Mouse (Mus musculus): ENCODE measurements around the gene Cpne8. TPM values are rescaled to one million over a fixed set of nuclear protein-coding genes. Genes with fewer than 3 reads are reported as not detected.

Gene Cpne8
- polyA plus RNA-seq, 1 experiment from 2014 or later, result 26.4 TPM

DNA sequence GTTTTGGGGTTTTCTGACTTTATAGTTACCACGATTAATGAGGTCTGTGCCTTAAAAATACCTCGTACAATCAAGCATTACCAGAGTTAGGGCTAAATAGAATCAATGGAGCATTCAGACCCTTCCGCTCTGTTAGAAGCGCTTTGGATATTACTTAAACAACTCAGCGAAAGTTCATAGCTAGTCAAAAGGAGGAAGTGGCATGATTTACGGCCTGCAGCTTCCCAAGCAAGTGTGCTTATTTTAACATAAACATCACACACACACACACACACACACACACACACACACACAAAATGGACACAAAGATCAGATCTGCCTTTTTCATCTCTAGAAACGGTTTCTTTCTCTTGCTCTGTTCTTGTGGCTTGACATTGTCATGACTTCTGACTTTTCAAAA is 9.7 kb downstream of the Cpne8 start:
- WGBS, result 62% methylated on average over 7 of the region's 7 CpGs
- no peaks in the 10 kb centered on the region for H3K36me3 ChIP-seq (ENCODE audit: control insufficient read depth, insufficient read depth, low read length)
- no peak overlapping the region for H3K27ac ChIP-seq (ENCODE audit: low read depth, low read length)
- no peaks in the 10 kb centered on the region for H3K27me3 ChIP-seq (replicated peaks; ENCODE audit: control insufficient read depth, insufficient read depth, low read length)
- no peaks in the 10 kb centered on the region for H3K4me1 ChIP-seq (ENCODE audit: control insufficient read depth, insufficient read depth, low read depth, low read length)
- H3K9ac ChIP-seq (ENCODE audit: low read depth, low read length), result no peak overlapping the region
- H3K9me3 ChIP-seq (ENCODE audit: control insufficient read depth, low read length), result no peaks in the 10 kb centered on the region
- no peak overlapping the region for H3K4me3 ChIP-seq (ENCODE audit: low read length)
- no peak overlapping the region for H3K4me2 ChIP-seq (ENCODE audit: low read length)
- ATAC-seq, result no peak

DNA sequence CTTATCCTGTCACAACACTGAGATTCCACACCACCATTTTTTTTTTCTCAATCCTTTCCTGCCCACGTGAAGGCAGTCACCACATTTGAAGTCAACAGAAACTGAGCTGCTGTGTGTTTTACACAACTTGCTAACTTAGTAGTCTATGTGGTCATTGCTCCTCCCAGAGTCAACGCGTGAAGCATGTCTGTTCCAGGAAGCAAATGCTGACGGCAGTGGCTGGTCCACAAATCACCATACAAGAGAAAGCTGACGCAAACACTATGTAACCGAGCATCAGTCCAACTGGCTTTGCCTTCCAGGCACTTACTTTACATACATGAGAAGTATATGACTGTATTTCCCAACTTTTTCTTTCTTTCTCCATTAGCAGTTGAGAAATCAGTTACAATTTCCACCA is 12.3 kb downstream of the Cpne8 start:
- H3K36me3 ChIP-seq (ENCODE audit: control insufficient read depth, insufficient read depth, low read length), result no peaks in the 10 kb centered on the region
- 89% methylated on average over 6 of the region's 6 CpGs for WGBS
- H3K4me2 ChIP-seq (ENCODE audit: low read length), result no peak overlapping the region
- no peaks in the 10 kb centered on the region for H3K9me3 ChIP-seq (ENCODE audit: control insufficient read depth, low read length)
- no peak for ATAC-seq
- no peak overlapping the region for H3K27ac ChIP-seq (ENCODE audit: low read depth, low read length)
- no peak overlapping the region for H3K9ac ChIP-seq (ENCODE audit: low read depth, low read length)
- H3K4me1 ChIP-seq (ENCODE audit: control insufficient read depth, insufficient read depth, low read depth, low read length), result no peaks in the 10 kb centered on the region
- H3K4me3 ChIP-seq (ENCODE audit: low read length), result no peak overlapping the region
- H3K27me3 ChIP-seq (replicated peaks; ENCODE audit: control insufficient read depth, insufficient read depth, low read length), result no peaks in the 10 kb centered on the region

DNA sequence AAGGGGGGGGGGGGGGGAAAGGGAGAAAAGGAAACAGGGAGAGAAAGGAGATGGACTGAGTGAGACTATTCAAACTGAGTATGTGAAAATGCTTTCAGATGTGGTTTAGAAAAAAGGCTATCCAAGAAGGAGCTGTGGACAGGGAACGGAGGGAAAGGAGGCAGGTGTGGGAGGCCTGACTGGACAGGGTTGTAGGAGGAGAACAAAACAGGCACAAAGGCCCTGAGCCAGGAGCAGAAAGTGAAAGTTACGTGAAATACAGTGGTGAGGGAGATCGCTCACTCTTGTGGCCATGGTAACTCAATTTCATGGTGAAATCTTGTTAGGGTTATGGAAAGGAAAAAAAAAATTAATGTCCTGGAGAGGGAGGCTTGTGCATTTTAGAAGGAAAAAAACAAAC is 14.6 kb downstream of the Cpne8 start:
- Histone ChIP-seq H3K4me2 (ENCODE audit: low read length) (no peak overlapping the region), H3K9me3 (ENCODE audit: control insufficient read depth, low read length) (no peaks in the 10 kb centered on the region), H3K36me3 (ENCODE audit: control insufficient read depth, insufficient read depth, low read length) (no peaks in the 10 kb centered on the region), H3K4me3 (ENCODE audit: low read length) (no peak overlapping the region), H3K27me3 (replicated peaks; ENCODE audit: control insufficient read depth, insufficient read depth, low read length) (no peaks in the 10 kb centered on the region), H3K27ac (ENCODE audit: low read depth, low read length) (no peak overlapping the region), H3K4me1 (ENCODE audit: control insufficient read depth, insufficient read depth, low read depth, low read length) (no peaks in the 10 kb centered on the region), H3K9ac (ENCODE audit: low read depth, low read length) (no peak overlapping the region)
- WGBS, result 49% methylated on average over 3 of the region's 3 CpGs
- ATAC-seq, result no peak

DNA sequence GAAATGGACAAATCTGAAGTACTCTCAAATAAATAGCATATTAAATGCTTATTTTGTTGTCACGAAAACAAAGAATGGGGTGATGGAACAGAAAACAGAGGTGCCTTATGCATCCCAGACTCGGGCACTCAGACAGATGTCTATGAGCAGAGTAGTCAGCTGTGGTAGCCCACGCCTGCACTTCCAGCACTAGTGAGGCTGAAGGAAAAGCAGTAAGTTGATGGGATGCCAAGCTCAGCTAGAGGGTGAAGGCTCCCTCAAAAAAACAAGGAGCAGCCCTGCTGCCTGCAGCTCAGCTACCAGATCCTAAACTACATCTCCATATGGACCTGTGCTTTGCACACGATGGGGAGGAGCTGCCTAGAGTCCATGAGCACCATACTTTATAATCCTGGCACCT is 15.6 kb downstream of the Cpne8 start:
- Histone ChIP-seq H3K9me3 (ENCODE audit: control insufficient read depth, low read length) (no peaks in the 10 kb centered on the region), H3K27ac (ENCODE audit: low read depth, low read length) (no peak overlapping the region), H3K4me2 (ENCODE audit: low read length) (no peak overlapping the region), H3K36me3 (ENCODE audit: control insufficient read depth, insufficient read depth, low read length) (no peaks in the 10 kb centered on the region), H3K4me3 (ENCODE audit: low read length) (no peak overlapping the region), H3K27me3 (replicated peaks; ENCODE audit: control insufficient read depth, insufficient read depth, low read length) (no peaks in the 10 kb centered on the region), H3K9ac (ENCODE audit: low read depth, low read length) (no peak overlapping the region), H3K4me1 (ENCODE audit: control insufficient read depth, insufficient read depth, low read depth, low read length) (no peaks in the 10 kb centered on the region)
- ATAC-seq, result no peak
- 80% methylated on average over 4 of the region's 4 CpGs for WGBS

DNA sequence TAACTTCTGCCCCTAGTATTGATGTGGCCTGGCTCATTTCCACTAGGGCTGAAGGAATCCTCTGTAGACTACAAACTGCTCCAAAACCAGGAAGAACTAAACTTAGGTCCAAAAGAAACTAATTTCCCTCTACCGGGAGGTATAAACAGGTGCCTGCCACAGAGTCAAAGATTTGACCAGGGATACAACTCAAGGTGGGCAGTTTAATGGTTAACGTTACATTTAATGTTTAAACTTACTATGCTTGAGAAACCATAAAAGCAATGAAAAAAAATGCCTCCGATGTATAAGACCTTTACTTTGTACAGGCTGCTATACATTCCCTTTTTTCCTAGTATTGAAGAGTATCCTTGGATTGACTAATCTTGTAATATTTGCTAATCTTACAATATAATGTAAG is 18.5 kb downstream of the Cpne8 start:
- Histone ChIP-seq H3K36me3 (ENCODE audit: control insufficient read depth, insufficient read depth, low read length) (no peaks in the 10 kb centered on the region), H3K27ac (ENCODE audit: low read depth, low read length) (no peak overlapping the region), H3K9me3 (ENCODE audit: control insufficient read depth, low read length) (no peaks in the 10 kb centered on the region), H3K27me3 (replicated peaks; ENCODE audit: control insufficient read depth, insufficient read depth, low read length) (no peaks in the 10 kb centered on the region), H3K9ac (ENCODE audit: low read depth, low read length) (no peak overlapping the region), H3K4me2 (ENCODE audit: low read length) (no peak overlapping the region), H3K4me3 (ENCODE audit: low read length) (no peak overlapping the region), H3K4me1 (ENCODE audit: control insufficient read depth, insufficient read depth, low read depth, low read length) (no peaks in the 10 kb centered on the region)
- ATAC-seq, result no peak
- 99% methylated on average over 3 of the region's 3 CpGs for WGBS

DNA sequence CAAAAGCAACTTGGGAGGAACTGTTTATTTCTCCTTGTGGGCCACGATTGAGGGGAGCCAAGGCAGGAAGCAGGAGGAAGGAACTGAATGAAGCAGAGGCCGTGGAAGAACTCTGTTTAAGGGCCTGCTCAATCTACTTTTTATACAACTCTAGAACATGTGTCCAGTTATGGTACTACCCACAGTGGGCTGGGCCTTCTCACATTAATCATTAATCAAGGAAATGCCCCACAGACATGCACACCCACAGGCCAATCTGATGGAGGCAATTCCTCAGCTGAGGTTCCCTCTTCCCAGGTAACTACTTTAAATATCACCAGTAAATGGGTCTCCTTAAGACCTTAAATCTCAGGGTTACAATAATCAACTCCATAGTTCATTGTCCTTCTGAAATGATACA is 21.2 kb downstream of the Cpne8 start:
- H3K27me3 ChIP-seq (replicated peaks; ENCODE audit: control insufficient read depth, insufficient read depth, low read length), result no peaks in the 10 kb centered on the region
- no peaks in the 10 kb centered on the region for H3K36me3 ChIP-seq (ENCODE audit: control insufficient read depth, insufficient read depth, low read length)
- H3K4me3 ChIP-seq (ENCODE audit: low read length), result no peak overlapping the region
- WGBS, result 77% methylated on average over 2 of the region's 2 CpGs
- no peak overlapping the region for H3K4me2 ChIP-seq (ENCODE audit: low read length)
- no peak overlapping the region for H3K9ac ChIP-seq (ENCODE audit: low read depth, low read length)
- ATAC-seq, result no peak
- H3K27ac ChIP-seq (ENCODE audit: low read depth, low read length), result no peak overlapping the region
- H3K9me3 ChIP-seq (ENCODE audit: control insufficient read depth, low read length), result no peaks in the 10 kb centered on the region
- no peaks in the 10 kb centered on the region for H3K4me1 ChIP-seq (ENCODE audit: control insufficient read depth, insufficient read depth, low read depth, low read length)

DNA sequence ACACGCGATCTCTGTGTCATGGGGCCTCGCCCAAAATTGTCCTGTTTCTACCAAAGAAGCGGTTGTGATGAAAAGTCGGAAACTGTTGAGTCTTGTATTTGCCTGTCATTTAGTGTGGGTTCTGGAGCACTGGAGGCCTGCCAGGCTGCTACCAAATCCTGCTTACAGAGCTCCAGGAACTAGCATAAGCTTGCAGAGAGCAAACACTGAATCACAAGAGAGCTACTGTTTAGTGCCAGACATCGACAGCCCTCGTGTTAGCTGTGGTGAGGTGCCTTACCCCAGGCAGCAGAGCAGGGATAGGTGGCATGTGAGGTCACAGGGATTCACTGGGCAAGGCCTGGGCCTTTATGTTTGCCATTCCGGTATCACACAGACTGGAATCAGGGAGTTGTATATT is 22.7 kb downstream of the Cpne8 start:
- Histone ChIP-seq H3K27me3 (replicated peaks; ENCODE audit: control insufficient read depth, insufficient read depth, low read length) (no peaks in the 10 kb centered on the region), H3K9ac (ENCODE audit: low read depth, low read length) (no peak overlapping the region), H3K27ac (ENCODE audit: low read depth, low read length) (no peak overlapping the region), H3K9me3 (ENCODE audit: control insufficient read depth, low read length) (no peaks in the 10 kb centered on the region), H3K4me2 (ENCODE audit: low read length) (no peak overlapping the region), H3K4me1 (ENCODE audit: control insufficient read depth, insufficient read depth, low read depth, low read length) (no peaks in the 10 kb centered on the region), H3K4me3 (ENCODE audit: low read length) (no peak overlapping the region), H3K36me3 (ENCODE audit: control insufficient read depth, insufficient read depth, low read length) (no peaks in the 10 kb centered on the region)
- 0 out of 2 replicates have a peak, but pooled peaks have one; percentile 27 for ATAC-seq
- 78% methylated on average over 8 of the region's 8 CpGs for WGBS

DNA sequence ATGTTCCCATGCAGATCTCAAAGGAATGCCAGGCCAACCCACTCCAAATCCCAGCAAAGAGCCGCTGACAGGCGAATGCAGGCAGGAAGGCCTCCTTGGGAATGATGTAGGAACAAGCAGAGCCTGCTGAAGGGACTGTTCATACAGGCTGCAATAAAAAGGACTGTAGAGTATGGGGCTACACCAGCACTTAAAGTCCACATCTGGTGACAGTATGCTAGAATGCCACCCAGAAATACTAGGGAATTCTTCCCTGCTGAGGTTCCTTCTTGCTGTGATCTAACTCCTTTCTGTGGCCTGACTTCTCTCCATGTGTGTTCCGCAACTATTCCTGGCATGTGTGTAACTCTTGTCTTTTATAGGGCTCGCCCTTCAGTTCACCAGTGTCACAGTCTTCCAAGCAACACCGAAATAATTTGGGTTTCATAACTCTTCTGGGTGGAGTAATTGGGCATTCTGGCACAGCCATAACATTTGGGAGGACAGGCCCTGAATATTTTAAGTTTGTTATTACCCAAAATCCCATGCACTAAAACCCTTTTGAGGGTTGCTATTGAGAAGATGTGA is 32.1 kb downstream of the Cpne8 start:
- Histone ChIP-seq H3K36me3 (ENCODE audit: control insufficient read depth, insufficient read depth, low read length) (no peaks in the 10 kb centered on the region), H3K9me3 (ENCODE audit: control insufficient read depth, low read length) (peaks cover 2% of the 10 kb centered on the region; the same call in 1 of the 2 replicates), H3K9ac (ENCODE audit: low read depth, low read length) (no peak overlapping the region), H3K4me3 (ENCODE audit: low read length) (no peak overlapping the region), H3K27me3 (replicated peaks; ENCODE audit: control insufficient read depth, insufficient read depth, low read length) (no peaks in the 10 kb centered on the region), H3K4me1 (ENCODE audit: control insufficient read depth, insufficient read depth, low read depth, low read length) (no peaks in the 10 kb centered on the region), H3K27ac (ENCODE audit: low read depth, low read length) (no peak overlapping the region), H3K4me2 (ENCODE audit: low read length) (no peak overlapping the region)
- ATAC-seq, result no peak
- 91% methylated on average over 5 of the region's 5 CpGs for WGBS

DNA sequence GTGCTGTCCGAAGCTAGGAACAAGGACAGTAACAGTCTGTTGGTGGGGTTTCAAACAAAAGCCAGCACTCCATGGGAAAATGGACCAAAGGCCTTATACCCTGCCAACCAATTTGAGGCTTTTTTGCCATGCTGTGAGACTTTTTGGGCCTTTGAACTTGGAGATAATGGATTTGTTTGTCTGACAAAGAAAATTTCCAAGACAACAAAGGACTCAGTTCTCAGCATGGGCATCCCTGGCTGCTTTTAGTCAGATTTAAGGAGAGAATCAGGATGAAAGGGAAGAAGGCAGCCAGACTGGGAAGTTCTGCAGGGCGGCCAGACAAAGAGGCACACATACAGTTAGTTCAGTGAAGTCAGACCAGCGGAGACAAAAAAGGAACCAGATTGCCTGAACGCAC is 32.9 kb downstream of the Cpne8 start:
- 41% methylated on average over 4 of the region's 4 CpGs for WGBS
- H3K27me3 ChIP-seq (replicated peaks; ENCODE audit: control insufficient read depth, insufficient read depth, low read length), result no peaks in the 10 kb centered on the region
- H3K36me3 ChIP-seq (ENCODE audit: control insufficient read depth, insufficient read depth, low read length), result no peaks in the 10 kb centered on the region
- no peak overlapping the region for H3K9ac ChIP-seq (ENCODE audit: low read depth, low read length)
- H3K4me3 ChIP-seq (ENCODE audit: low read length), result no peak overlapping the region
- ATAC-seq, result no peak
- no peak overlapping the region for H3K27ac ChIP-seq (ENCODE audit: low read depth, low read length)
- peaks cover 2% of the 10 kb centered on the region; the same call in 1 of the 2 replicates for H3K9me3 ChIP-seq (ENCODE audit: control insufficient read depth, low read length)
- H3K4me2 ChIP-seq (ENCODE audit: low read length), result no peak overlapping the region
- no peaks in the 10 kb centered on the region for H3K4me1 ChIP-seq (ENCODE audit: control insufficient read depth, insufficient read depth, low read depth, low read length)

DNA sequence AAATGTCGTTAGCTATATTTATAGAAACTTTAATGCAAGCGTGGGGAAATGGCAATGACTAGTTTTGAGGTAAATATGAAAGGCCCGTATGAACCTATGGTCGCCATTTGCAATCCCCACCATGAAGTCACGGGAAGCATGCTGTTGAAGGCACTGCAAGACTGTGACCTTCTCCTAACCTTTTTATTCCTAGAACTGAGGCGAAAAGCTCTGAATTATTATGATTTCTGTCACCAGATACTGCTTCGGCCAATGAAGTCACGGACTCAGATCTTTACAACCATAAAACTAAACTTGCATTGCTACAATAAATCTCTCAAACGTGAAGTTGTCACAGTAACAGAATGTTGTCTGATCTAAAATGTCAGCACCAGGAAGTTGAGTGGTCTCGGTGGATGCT is 33.4 kb downstream of the Cpne8 start:
- H3K4me1 ChIP-seq (ENCODE audit: control insufficient read depth, insufficient read depth, low read depth, low read length), result no peaks in the 10 kb centered on the region
- no peak overlapping the region for H3K27ac ChIP-seq (ENCODE audit: low read depth, low read length)
- ATAC-seq, result no peak
- H3K4me2 ChIP-seq (ENCODE audit: low read length), result no peak overlapping the region
- no peak overlapping the region for H3K4me3 ChIP-seq (ENCODE audit: low read length)
- 80% methylated on average over 10 of the region's 10 CpGs for WGBS
- H3K9me3 ChIP-seq (ENCODE audit: control insufficient read depth, low read length), result peaks cover 2% of the 10 kb centered on the region; the same call in 1 of the 2 replicates
- H3K27me3 ChIP-seq (replicated peaks; ENCODE audit: control insufficient read depth, insufficient read depth, low read length), result no peaks in the 10 kb centered on the region
- no peaks in the 10 kb centered on the region for H3K36me3 ChIP-seq (ENCODE audit: control insufficient read depth, insufficient read depth, low read length)
- H3K9ac ChIP-seq (ENCODE audit: low read depth, low read length), result no peak overlapping the region

Data from hindbrain, embryonic 16.5 days (tissue).